Mouse (Mus musculus) kidney, adult 18-20 months (tissue): ENCODE results near the gene Syt7.

Experiments used
- DNase-seq: peaks from one replicate; pipeline ENCODE4 v3.0.0; 2021

Syt7 gene

GRCm38 (mm10) chr19:10425484-10426270, 36.8 kb downstream of the Syt7 start:
- DNase-seq: no peak

- no peak for DNase-seq
Observed at GRCm38 (mm10) chr19:10426312-10426711, 37.4 kb downstream of the Syt7 start.

GRCm38 (mm10) chr19:10426793-10427192, 37.9 kb downstream of the Syt7 start:
- no peak for DNase-seq

DNA sequence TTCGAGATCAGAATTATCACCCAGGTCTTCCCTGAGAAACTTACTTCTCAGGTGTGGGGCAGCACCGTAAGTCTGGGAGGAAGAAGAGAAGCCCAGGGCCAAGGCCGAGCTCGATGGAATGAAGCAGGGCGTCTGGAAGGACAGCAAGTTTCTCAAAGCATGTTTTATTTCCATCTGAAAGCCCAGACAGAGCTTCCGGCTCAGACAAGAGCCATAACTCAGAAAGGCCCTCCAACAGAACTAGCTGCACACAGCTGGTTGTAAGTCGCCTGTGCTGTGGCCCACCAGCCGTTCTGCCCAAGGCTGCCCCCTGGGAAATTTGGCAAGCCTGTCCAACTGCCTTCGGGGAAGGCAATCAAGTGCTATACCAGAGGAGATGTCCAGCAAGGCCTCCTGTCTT, 38.5 kb downstream of the Syt7 start:
- DNase-seq: no peak

GRCm38 (mm10) chr19:10429371-10429770, 40.5 kb downstream of the Syt7 start:
- DNase-seq: no peak

DNA sequence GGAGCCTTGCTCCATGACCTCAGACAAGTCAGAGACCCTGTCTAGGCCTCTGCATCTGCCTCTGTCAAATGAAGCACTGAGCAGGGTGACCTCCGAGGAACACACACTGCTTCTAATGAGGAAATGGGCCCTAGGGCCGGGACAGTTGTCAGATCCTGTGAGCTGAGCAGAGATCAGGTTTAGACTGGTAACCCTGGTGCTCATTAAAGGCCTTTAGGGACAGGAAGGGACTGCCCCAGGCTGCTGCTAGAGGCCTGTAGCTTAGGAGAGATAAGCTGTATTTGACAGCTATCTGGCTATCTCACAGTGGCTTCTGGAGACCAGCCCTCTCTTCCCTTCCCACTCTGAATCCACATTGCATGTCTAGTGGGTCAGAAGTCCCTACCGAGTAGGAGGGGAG, 42.5 kb downstream of the Syt7 start:
- DNase-seq: no peak

GRCm38 (mm10) chr19:10431841-10432240, 43.0 kb downstream of the Syt7 start:
- no peak for DNase-seq

- no peak for DNase-seq
Observed at GRCm38 (mm10) chr19:10433225-10433624, 44.3 kb downstream of the Syt7 start.

DNA sequence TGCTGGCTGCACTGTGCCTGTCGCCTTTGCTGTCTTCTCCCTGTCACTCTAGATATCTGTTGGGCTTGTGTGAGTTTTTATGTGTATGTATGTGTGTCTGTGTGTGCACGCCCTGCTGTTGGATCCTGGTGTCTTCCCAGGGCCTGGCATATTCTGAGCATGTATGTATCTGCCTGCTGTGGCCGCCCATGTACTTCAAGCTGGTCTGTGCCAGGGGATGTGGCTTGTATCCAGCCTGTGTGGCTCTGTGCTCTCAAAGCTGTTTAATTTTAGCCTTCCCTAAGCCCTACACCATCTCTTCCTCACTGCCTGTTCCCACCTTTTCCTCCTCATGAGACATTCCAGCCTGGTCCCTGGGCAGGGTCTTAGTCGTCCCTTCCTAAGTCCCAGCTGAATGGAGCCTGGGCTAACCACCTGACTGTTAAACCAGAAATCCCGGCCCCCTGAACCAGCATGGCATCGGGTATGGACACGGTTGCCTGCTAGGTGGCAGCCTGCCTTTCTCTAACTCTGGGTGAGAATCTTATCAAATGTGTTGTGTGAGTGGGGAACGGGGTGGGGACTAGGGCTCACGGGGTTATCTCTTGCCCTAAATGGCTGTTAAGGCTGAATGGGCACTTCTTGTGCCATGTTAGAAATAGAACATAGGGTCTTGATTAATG, 45.1 kb downstream of the Syt7 start:
- no peak for DNase-seq

DNA sequence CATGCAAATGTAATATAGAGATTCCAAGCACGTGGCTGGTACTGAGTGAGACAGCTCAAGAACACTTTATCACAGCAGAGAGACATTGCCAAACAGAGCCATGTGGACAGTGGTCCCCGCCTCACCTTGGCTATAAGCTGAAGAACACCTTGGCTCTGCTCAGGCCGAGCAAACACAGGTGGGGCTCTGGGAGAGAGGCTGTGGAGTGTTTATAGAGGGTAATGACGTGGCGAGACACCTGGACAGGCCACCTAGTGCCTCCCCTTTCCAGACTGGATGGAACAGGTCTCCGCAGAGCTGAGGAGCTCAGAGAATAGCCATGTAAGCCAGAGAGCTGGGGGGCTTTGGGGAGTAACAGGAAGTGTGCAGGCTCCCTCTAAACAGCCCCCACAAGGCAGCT, 46.0 kb downstream of the Syt7 start:
- DNase-seq: no peak

- DNase-seq: peak; percentile 79
Observed at GRCm38 (mm10) chr19:10435908-10436307, 47.0 kb downstream of the Syt7 start.

DNA sequence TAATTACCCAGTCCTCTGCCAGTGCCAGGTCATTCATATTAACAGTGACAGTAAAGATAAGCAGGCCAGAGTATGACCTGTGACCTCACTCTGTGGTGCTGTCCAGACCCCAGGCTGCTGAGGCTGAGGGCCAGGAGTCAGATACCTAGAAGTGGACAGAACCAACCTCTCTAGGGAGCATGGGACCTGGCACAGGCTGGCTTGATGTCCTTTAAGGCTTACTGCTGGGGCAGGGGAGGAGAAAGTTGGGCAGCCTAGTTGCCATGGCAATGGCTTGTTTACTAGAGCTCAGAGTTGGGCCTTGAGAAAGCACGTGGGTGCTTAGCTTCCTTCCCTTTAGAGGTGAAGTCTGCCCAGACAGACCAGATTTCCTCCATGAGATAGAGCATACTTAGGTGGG, 47.8 kb downstream of the Syt7 start:
- no peak for DNase-seq

- peak; percentile 20 for DNase-seq
Observed at GRCm38 (mm10) chr19:10437521-10437920, 48.6 kb downstream of the Syt7 start.

DNA sequence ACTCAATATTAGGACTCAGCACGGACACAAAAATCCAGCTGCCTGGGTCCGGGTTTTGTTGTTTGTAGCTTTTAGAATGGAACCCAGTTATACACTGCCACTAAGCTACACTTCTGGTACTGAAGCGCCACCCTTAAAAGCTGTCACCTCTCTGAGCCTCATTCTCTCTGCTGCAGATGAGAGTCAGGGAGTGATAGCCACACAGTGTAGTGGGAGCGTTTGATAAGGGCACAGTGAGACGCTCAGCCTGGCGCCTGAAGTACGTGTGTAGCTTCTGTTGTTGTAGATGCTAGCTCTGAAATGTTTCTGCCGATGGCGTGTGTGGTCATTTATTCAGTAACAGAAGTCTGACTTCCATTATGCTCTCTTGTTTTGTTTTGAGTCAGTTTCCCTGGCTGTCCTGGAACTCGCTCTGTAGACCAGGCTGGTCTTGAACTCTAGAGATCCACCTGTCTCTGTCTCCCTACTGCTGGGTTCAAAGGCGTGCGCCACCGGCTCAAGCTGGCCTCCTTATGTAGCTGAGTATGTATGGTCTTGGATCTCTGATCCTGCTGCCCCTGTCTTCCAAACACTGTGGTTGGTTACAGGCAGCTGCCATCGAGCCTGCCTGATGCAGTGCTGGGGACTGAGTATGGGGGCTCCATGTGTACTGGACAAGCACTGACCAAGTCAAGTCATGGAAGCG, 55.9 kb downstream of the Syt7 start:
- DNase-seq: no peak

GRCm38 (mm10) chr19:10448275-10448674, 59.4 kb downstream of the Syt7 start:
- DNase-seq: no peak

GRCm38 (mm10) chr19:10449190-10449589, 60.3 kb downstream of the Syt7 start:
- DNase-seq: no peak

DNA sequence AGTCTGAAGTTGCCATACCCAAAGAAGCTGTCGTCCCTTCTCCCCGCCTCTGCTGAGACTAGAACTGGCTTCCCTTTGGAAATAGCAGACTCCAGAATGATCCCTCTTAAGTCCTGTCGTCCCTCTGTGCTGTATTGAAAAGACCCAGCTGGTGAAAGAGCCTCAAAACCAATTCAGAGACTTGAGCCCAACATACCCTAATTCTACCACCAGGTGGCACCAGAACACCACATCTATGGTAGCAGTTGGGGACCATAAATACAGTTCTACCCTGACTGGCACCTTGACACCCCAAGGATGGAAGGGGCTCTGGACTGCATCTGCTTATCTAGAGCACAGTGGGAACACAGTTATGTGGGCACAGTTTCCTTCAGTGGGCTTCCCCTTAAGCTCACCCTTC, 60.8 kb downstream of the Syt7 start:
- DNase-seq: peak; percentile 74

- no peak for DNase-seq
Observed at GRCm38 (mm10) chr19:10454718-10455436, 66.0 kb downstream of the Syt7 start.

DNA sequence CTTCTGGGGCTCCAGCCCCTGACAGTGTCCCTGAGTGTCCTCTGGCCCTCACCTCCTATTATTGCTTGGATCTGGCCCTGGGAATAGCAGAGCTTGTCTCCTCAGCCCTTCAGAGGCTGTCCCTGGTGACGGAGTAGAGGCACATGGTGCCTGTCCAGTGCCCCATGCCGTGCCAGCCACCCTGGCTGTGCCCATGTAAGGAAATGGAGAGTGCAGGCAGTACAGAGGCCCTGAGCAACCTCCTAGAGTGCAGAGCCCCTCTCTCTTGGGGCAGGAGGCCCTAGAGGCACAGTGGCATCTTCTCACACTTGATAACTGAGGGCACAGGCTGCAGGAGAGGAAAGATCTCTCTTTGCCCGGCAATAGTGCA, 66.5 kb downstream of the Syt7 start:
- no peak for DNase-seq

- DNase-seq: peak; percentile 54
Observed at GRCm38 (mm10) chr19:10456752-10457483, 68.0 kb downstream of the Syt7 start, which contains the start of gene Lrrc10b. Gene Lrrc10b (minus strand): TSS chr19:10457473.

- peak; percentile 53 for DNase-seq
Observed at GRCm38 (mm10) chr19:10457484-10457800, 68.6 kb downstream of the Syt7 start.

GRCm38 (mm10) chr19:10458096-10458495, 69.2 kb downstream of the Syt7 start:
- peak; percentile 43 for DNase-seq

DNA sequence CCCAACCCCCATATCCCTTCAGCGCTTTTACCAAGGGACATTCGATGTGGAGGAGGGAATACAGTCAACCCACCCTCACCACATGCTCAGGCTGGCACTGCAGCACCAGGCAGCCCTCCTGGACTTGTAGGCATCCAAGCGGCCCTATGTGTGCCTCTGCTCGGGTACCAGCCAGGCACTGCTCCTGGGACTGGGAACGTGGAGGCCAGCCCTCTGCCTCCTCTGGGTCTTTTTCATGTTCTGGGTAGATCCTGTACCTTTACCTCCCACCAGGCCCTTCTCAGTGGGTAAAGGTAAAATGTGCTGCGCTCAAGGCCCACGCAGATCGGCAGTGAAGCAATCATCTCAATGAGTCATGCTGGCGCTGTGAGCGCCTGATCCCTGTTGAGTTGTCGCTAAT, 71.0 kb downstream of the Syt7 start:
- DNase-seq: no peak
